Mouse (Mus musculus): Measurements from ENCODE around the gene Was. TPM values are rescaled to one million over a fixed set of nuclear protein-coding genes. Genes with fewer than 3 reads are reported as not detected.
"Not testable (repeated sequence)": the region's sequence is repeated elsewhere in the genome, so short reads cannot be mapped to it uniquely, and the experiment has no call there.

Was gene
- polyA plus RNA-seq, 1 experiment from 2014 or later: 0.19 TPM

GRCm38 (mm10) chrX:8089746-8090145 is 552 bp downstream of the Was start:
- ATAC-seq: no peak
- no peak overlapping the region for H3K9ac ChIP-seq (ENCODE audit: low read depth, low read length)
- no peaks in the 10 kb centered on the region for H3K4me1 ChIP-seq (ENCODE audit: control insufficient read depth, insufficient read depth, low read length)
- H3K36me3 ChIP-seq (ENCODE audit: control insufficient read depth, insufficient read depth, low read length): no peaks in the 10 kb centered on the region
- H3K4me3 ChIP-seq (ENCODE audit: low read depth, low read length): no peak overlapping the region
- no peaks in the 10 kb centered on the region for H3K9me3 ChIP-seq (replicated peaks; ENCODE audit: control insufficient read depth, low read length, poor library complexity, severe bottlenecking)
- no peak overlapping the region for H3K4me2 ChIP-seq (ENCODE audit: low read length)
- H3K27ac ChIP-seq (ENCODE audit: low read length): no peak overlapping the region
- H3K27me3 ChIP-seq (ENCODE audit: control insufficient read depth, insufficient read depth, low read depth, low read length): no peaks in the 10 kb centered on the region
- 86% methylated on average over 3 of the region's 3 CpGs for WGBS

GRCm38 (mm10) chrX:8085611-8086010 is 4.7 kb downstream of the Was start:
- Histone ChIP-seq H3K9me3 (replicated peaks; ENCODE audit: control insufficient read depth, low read length, poor library complexity, severe bottlenecking) (no peaks in the 10 kb centered on the region), H3K36me3 (ENCODE audit: control insufficient read depth, insufficient read depth, low read length) (no peaks in the 10 kb centered on the region), H3K4me2 (ENCODE audit: low read length) (no peak overlapping the region), H3K4me3 (ENCODE audit: low read depth, low read length) (no peak overlapping the region), H3K27me3 (ENCODE audit: control insufficient read depth, insufficient read depth, low read depth, low read length) (no peaks in the 10 kb centered on the region), H3K4me1 (ENCODE audit: control insufficient read depth, insufficient read depth, low read length) (no peaks in the 10 kb centered on the region), H3K27ac (ENCODE audit: low read length) (no peak overlapping the region), H3K9ac (ENCODE audit: low read depth, low read length) (no peak overlapping the region)
- ATAC-seq: no peak
- 85% methylated on average over 7 of the region's 8 CpGs for WGBS

GRCm38 (mm10) chrX:8084771-8085259 is 5.5 kb downstream of the Was start:
- Histone ChIP-seq H3K4me1 (ENCODE audit: control insufficient read depth, insufficient read depth, low read length) (no peaks in the 10 kb centered on the region), H3K4me2 (ENCODE audit: low read length) (no peak overlapping the region), H3K27ac (ENCODE audit: low read length) (no peak overlapping the region), H3K27me3 (ENCODE audit: control insufficient read depth, insufficient read depth, low read depth, low read length) (no peaks in the 10 kb centered on the region), H3K4me3 (ENCODE audit: low read depth, low read length) (no peak overlapping the region), H3K9ac (ENCODE audit: low read depth, low read length) (no peak overlapping the region), H3K36me3 (ENCODE audit: control insufficient read depth, insufficient read depth, low read length) (no peaks in the 10 kb centered on the region), H3K9me3 (replicated peaks; ENCODE audit: control insufficient read depth, low read length, poor library complexity, severe bottlenecking) (no peaks in the 10 kb centered on the region)
- no peak for ATAC-seq
- 88% methylated on average over 6 of the region's 6 CpGs for WGBS

GRCm38 (mm10) chrX:8075104-8075503 is 15.2 kb downstream of the Was start:
- Histone ChIP-seq H3K27ac (ENCODE audit: low read length) (peak overlapping the region; percentile 87), H3K9ac (ENCODE audit: low read depth, low read length) (peak overlapping the region; percentile 55; the same call in 1 of the 2 replicates), H3K4me3 (ENCODE audit: low read depth, low read length) (peak overlapping the region; percentile 29), H3K4me2 (ENCODE audit: low read length) (peak overlapping the region; percentile 58), H3K9me3 (replicated peaks; ENCODE audit: control insufficient read depth, low read length, poor library complexity, severe bottlenecking) (no peaks in the 10 kb centered on the region; the same call in 1 of the 2 replicates), H3K27me3 (ENCODE audit: control insufficient read depth, insufficient read depth, low read depth, low read length) (no peaks in the 10 kb centered on the region), H3K36me3 (ENCODE audit: control insufficient read depth, insufficient read depth, low read length) (no peaks in the 10 kb centered on the region), H3K4me1 (ENCODE audit: control insufficient read depth, insufficient read depth, low read length) (0 out of 2 replicates have a peak, but pooled peaks cover 4% of the 10 kb centered on the region)
- peak; percentile 46 for ATAC-seq
- 26% methylated on average over 3 of the region's 3 CpGs for WGBS

DNA sequence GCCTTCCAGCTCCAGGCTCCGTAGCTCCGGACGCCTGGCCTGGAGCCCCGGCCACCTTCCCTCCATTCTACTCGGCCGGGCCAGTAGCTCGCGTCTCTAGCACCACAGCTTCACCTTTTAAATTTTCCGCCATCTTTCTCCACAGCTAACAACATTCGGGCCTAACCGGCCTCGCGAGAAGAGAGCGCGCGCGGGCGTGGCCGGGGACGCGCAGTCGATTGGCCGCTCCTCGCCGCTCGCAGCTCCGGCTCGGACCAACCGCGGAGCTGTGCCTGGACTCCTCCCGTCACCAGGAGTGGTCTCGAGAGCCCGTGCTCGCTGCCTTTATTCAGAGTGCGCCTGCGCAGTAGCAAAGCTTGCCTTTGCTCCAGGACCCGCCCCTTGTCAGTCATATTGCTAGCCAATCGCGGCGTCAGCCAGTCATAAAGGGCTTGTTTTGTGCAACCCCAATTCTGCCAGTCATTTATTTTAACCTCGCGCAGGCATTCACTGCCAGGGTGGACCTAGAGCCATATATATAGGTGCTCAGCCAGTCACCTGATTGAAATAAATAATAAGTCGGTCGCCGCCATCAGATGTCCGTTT is 15.8 kb downstream of the Was start, which contains the start of gene Suv39h1:
Gene Suv39h1 (minus strand): TSS at position 331 of the 585 bp plus-strand sequence.
- WGBS: 16% methylated on average over 46 of the region's 46 CpGs
- peak; percentile 97 for ATAC-seq
- H3K4me2 ChIP-seq (ENCODE audit: low read length): peak within 1 kb of the TSS; percentile 61
- no peaks in the 10 kb centered on the region; the same call in 1 of the 2 replicates for H3K9me3 ChIP-seq (replicated peaks; ENCODE audit: control insufficient read depth, low read length, poor library complexity, severe bottlenecking)
- peak within 1 kb of the TSS; percentile 56 for H3K9ac ChIP-seq (ENCODE audit: low read depth, low read length)
- peak within 1 kb of the TSS; percentile 56 for H3K4me3 ChIP-seq (ENCODE audit: low read depth, low read length)
- H3K27ac ChIP-seq (ENCODE audit: low read length): peak within 1 kb of the TSS; percentile 87
- 0 out of 2 replicates have a peak, but pooled peaks cover 4% of the 10 kb centered on the region for H3K4me1 ChIP-seq (ENCODE audit: control insufficient read depth, insufficient read depth, low read length)
- H3K27me3 ChIP-seq (ENCODE audit: control insufficient read depth, insufficient read depth, low read depth, low read length): no peaks in the 10 kb centered on the region
- no peaks in the 10 kb centered on the region for H3K36me3 ChIP-seq (ENCODE audit: control insufficient read depth, insufficient read depth, low read length)

DNA sequence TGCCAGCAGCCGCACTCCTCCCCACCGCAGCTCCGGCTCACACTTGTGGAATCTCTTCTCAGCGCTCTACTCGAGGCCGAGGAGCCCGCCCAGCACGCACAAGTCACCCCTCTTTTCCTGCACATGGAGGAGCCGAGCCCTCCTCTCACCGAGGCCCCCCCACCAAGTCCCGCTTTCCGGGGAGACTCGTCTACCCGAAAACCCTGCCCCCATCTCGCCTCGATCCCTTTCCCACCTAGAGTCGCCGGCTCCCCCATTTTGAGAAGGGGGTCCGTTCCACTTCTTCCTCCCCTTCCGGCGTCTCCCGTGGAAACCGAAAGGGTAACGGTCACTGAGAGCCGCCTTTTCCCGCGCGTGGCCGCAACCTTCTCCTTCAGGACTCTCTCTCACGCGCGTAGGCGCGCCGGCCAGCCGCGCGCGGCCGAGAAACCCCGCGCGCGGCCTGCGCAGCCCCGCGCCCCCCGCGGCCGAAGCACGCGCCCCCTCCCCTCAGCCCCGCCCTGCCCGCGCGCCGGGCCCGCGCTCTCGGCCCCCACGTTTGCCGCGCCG is 16.3 kb downstream of the Was start:
- peak overlapping the region; percentile 79 for H3K27ac ChIP-seq (ENCODE audit: low read length)
- peak; percentile 7 for ATAC-seq
- WGBS: 24% methylated on average over 52 of the region's 64 CpGs

DNA sequence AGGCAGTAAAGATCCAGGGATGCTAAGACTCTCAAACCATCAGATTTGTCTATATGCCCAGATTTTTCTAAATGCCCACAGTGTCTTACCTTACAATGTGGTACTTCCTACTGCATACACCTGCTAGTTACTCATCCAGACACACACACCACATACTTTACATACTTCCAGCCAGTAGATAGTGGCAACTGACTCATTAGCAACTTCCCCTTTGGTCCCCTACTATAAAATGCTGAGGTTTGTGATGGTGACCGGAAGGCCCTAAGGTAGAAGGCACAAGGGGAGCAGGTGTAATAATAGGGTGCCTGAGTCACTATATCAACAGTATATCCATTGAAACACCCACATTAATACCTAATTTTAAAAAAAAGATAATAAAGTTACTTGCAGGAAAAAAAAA is 21.1 kb downstream of the Was start:
- Histone ChIP-seq H3K36me3 (ENCODE audit: control insufficient read depth, insufficient read depth, low read length) (0 out of 2 replicates have a peak, but pooled peaks cover 3% of the 10 kb centered on the region), H3K27ac (ENCODE audit: low read length) (no peak overlapping the region), H3K4me1 (ENCODE audit: control insufficient read depth, insufficient read depth, low read length) (0 out of 2 replicates have a peak, but pooled peaks cover 4% of the 10 kb centered on the region), H3K9ac (ENCODE audit: low read depth, low read length) (no peak overlapping the region), H3K27me3 (ENCODE audit: control insufficient read depth, insufficient read depth, low read depth, low read length) (no peaks in the 10 kb centered on the region), H3K4me2 (ENCODE audit: low read length) (no peak overlapping the region), H3K4me3 (ENCODE audit: low read depth, low read length) (no peak overlapping the region), H3K9me3 (replicated peaks; ENCODE audit: control insufficient read depth, low read length, poor library complexity, severe bottlenecking) (no peaks in the 10 kb centered on the region; the same call in 1 of the 2 replicates)
- no peak for ATAC-seq
- WGBS: 96% methylated on average over 1 of the region's 1 CpGs

More for the DNA sequence above, 16.3 kb downstream of the Was start:
- no peaks in the 10 kb centered on the region for H3K27me3 ChIP-seq (ENCODE audit: control insufficient read depth, insufficient read depth, low read depth, low read length)
- no peaks in the 10 kb centered on the region for H3K36me3 ChIP-seq (ENCODE audit: control insufficient read depth, insufficient read depth, low read length)
- peak overlapping the region; percentile 61 for H3K4me2 ChIP-seq (ENCODE audit: low read length)
- H3K9me3 ChIP-seq (replicated peaks; ENCODE audit: control insufficient read depth, low read length, poor library complexity, severe bottlenecking): no peaks in the 10 kb centered on the region; the same call in 1 of the 2 replicates
- H3K4me3 ChIP-seq (ENCODE audit: low read depth, low read length): peak overlapping the region; percentile 56
- peak overlapping the region; percentile 56 for H3K9ac ChIP-seq (ENCODE audit: low read depth, low read length)
- H3K4me1 ChIP-seq (ENCODE audit: control insufficient read depth, insufficient read depth, low read length): 0 out of 2 replicates have a peak, but pooled peaks cover 4% of the 10 kb centered on the region

DNA sequence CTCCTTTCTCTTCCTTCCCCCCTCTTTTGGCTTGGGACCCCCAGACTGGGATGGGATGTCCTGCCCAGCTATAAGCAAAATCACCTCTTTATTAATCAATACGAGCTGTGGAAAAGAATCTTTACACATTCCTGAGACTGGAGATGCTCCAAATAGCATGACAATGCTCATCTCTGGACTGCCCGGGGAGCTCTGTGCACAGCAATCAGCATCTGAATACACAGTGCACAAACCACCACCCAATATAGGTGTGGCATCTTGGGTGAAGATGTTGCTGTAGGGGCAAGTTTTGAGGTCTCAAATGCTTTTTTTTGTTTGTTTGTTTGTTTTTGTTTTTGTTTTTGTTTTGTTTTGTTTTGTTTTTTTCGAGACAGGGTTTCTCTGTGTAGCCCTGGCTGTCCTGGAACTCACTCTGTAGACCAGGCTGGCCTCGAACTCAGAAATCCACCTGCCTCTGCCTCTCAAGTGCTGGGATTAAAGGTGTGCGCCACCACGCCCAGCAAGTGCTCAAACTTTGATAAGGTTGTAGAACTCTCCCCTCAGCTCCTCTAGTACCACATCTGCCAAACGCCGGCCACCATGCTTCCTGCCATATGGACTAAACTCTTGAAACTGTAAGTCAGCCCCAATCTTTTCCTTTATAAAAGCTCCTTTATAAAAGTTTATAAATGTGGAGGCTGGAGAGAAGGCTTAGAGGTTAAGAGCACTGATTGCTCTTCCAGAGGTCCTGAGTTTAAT is 39.1 kb downstream of the Was start:
- not testable (repeated sequence) for H3K9me3 ChIP-seq (replicated peaks; ENCODE audit: control insufficient read depth, low read length, poor library complexity, severe bottlenecking); H3K36me3 ChIP-seq (ENCODE audit: control insufficient read depth, insufficient read depth, low read length); H3K4me2 ChIP-seq (ENCODE audit: low read length); ATAC-seq; H3K27me3 ChIP-seq (ENCODE audit: control insufficient read depth, insufficient read depth, low read depth, low read length); H3K4me1 ChIP-seq (ENCODE audit: control insufficient read depth, insufficient read depth, low read length); H3K4me3 ChIP-seq (ENCODE audit: low read depth, low read length); H3K27ac ChIP-seq (ENCODE audit: low read length); H3K9ac ChIP-seq (ENCODE audit: low read depth, low read length)
- WGBS: 80% methylated on average over 7 of the region's 8 CpGs
